Mouse (Mus musculus): Measurements from ENCODE around the gene Cxadr.

Cxadr gene

GRCm38 (mm10) chr16:78372786-78373185 lies 71.5 kb downstream of the Cxadr start:
- DNase-seq = no peak

DNA sequence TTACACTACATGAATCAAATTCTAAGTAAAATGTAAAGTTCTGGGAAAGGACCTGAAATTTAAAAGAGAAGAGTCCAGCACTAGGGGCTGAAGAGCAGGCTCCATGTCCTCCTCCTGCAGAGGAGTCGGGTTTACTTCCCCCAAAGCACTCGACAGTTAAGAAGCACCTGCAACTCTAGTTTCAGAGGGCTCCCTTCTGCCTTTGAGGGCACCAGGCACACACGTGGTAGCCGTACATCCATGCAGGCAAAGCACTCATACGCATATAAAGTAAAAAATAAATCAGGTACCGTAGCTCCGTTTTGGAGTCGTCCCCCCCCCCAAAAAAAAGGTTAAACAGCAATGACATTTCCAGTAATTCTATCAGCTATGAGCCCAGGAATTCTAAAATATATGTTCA lies 72.5 kb downstream of the Cxadr start:
- no peak for DNase-seq

DNA sequence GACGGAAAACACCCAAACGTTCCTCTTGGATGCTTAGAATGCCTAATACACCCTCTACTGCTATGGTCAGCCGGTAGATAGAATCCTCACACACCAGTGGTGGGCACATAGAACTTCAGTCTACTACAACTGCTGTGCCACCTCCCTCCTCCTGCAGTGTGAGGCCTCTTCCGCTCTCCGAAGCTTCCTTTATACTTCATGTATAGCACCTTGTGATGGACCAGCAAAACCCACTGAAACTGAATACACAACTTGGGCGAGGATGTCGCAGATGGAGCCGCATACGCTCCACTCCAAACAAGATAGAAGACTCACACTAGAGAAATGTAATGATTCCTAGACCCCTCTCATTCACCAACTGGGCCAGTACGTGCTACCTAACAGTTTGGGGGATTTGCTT lies 73.9 kb downstream of the Cxadr start:
- DNase-seq = peak in 1 of 2 experiments; percentile 13

- DNase-seq = peak; percentile 37 to 51
Observed at GRCm38 (mm10) chr16:78375821-78376691, 74.8 kb downstream of the Cxadr start.

GRCm38 (mm10) chr16:78376745-78377570 lies 75.7 kb downstream of the Cxadr start, which contains the start of gene Btg3:
Gene Btg3, minus strand, starts transcription at chr16:78377192.
- DNase-seq = peak; percentile 80 to 86

DNA sequence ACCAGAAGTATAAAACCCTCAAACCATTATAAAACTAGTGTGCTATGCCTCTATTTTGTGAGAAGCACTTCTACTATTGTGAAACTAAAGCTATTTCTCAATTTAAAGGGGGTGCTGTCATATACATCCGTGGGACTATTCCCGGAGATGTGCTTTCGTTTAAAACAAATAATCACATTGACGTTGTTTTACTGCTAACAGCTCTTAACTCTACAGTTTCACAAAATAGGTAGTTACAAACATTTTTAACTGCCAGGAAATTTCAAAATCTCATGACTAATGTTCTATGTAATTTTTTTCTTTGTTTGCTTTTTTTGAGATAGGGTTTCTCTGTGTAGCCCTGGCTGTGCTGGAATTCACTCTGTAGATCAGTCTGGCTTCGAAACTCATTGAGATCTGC lies 77.2 kb downstream of the Cxadr start:
- no peak for DNase-seq

DNA sequence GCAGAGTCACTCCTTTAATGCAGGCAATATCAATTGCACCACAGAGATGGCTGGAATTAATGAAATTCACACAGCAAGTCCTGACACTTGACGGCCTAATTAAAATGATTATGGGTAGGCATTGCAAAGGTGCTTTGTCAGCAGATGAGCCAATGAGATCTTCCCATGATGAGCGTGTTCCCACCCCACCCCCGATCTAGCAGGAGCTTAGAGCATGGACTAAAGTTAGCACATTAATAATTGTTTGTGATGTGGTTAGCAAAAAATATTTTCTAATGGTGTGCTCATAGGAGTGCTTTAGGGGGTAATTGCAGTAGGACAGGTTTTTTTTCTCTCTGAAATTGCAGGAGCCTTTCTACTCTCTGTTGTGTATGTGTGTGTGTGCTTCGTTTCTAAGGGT lies 87.8 kb downstream of the Cxadr start:
- DNase-seq = no peak

DNA sequence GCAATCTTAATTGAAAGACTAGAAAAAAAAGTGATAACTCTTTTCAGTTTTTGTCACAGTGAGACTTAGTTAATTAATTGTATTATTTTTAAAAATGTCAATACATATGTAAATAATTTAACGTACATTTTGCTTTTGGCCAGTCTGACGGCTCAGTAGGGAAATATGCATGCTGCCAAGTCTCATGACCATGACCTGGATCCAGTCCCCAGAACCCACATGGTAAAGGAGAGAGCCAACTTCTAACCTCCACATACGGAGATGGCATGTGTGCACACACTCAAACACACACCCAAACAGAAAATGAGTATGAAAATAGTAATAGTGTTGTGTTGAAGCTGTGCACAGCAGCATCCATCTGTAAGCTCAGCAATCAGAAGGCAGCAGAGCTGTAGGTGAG lies 88.7 kb downstream of the Cxadr start:
- no peak for DNase-seq

DNA sequence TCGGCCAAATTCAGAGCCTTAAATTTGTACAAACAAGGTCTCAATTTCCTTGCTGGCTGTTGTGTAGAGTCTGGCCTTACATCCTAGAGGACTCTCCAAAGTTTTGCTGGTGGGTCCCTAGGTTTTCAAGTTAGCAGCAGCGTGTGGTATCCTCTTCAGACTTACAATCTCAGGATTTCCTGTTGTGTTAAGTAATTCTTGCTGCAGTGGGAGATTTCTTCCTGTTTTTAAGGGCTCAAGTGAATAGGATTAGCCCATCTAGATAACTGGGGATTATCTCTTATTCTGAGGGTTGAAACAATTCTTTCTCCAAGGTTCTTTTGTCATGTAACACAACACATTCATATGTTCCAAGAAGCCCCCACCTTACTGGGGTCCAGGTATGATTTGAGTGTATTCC lies 90.1 kb downstream of the Cxadr start:
- DNase-seq = no peak

GRCm38 (mm10) chr16:78398734-78399133 lies 97.4 kb downstream of the Cxadr start:
- DNase-seq = no peak

GRCm38 (mm10) chr16:78399423-78399822 lies 98.1 kb downstream of the Cxadr start:
- DNase-seq = no peak

GRCm38 (mm10) chr16:78402316-78402715 lies 101.0 kb downstream of the Cxadr start:
- no peak for DNase-seq

DNA sequence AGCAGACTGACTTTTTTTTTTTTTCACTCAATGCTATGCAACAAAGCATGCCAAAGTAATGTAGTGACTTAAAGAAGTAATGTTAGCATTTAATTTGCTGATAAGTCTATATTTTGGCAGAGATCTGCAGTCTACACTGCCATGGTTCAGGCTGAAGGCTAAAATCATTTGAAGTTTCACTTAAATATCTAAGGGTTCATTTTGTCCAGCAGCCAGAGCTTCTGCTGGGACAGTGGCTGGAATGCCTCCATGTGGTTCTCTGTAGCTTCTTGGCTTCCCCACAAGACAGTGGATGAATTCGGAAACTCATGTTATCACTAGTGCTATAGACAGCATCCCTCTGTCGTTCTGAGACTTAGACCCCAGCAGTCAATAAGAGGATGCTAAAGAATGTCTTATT lies 105.4 kb downstream of the Cxadr start:
- no peak for DNase-seq

DNA sequence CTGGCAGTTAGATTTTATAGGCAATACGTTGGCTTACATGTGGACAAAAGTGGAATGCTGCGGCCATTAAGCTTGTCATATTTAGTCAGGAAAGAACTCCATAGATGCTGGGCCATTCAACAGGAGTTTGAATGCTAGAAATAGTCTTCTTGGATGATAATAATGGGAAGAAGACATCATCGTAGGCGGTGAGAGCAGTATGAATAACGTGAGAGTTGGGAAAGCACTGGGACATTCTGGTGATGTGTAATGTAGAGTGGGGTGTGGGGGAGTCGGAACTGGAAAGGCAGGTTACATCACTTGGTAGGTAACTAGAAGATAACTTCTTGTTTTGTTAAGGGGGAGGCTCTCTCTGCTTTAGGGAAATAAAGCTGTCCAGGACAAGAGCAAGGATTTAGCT lies 106.6 kb downstream of the Cxadr start:
- DNase-seq = no peak

All from spleen, adult 18-20 months (tissue).